Mouse (Mus musculus): ENCODE measurements around the gene Ssr1.

Ssr1 gene

DNA sequence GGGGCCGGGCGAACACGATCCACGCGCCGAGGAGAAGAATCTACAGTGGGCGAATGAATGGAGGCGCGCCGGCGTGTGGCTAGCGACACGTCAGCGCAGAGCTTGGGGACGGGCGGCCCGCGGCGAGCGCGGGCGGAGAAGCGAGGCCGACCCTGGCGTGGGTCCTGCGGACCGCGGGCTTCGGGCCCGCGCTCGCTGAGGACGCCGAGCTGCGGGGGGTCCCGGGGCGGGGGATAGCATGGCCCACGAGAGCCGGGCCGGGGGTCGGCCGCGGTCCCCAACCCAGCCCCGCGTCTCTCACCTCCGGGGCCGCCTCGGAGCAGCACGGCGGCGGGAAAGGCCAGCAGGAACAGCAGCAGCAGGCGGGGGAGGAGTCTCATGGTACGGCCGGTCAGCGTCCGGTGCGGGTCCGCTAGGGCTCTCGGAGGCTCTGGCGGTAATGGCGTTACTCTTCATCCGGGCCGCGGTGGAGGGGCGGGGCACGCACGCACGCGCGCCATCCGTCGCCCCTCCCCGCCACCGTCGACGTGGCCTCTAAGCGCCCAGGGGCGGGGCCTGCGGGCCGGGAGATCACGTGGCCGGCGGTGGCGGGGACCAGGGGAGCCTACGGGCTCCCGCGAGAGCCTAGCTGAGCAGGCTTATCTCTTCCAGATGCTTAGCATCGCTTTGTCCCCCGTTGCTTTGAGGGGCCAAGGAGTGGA, at the start of gene Ssr1:
Gene Ssr1, minus strand, starts transcription at position 514 of the 701 bp plus-strand sequence.
- peak; percentile 93 for DNase-seq

DNA sequence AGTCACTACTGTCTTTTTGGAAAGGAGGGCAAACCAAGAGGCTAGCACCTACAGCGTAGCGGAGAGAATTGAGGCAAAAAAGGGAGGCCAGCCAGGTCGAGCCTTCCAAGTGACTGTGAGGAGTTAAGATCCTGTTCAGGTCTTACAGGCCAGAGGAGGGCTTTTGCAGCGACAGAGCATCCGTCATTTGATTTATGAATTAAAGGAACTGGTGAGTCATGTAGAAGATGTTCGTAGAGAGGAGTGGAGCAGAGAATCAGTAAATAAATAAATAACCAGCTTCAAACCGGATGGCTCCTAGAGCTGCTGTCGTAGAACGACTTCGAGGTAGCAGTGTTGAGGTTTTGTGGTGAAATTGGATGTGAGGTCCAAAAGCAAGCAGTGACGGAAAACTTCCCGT, 43.8 kb upstream of the Ssr1 start:
- peak; percentile 9 for DNase-seq

GRCm38 (mm10) chr13:38037044-38037687, 43.1 kb upstream of the Ssr1 start, which contains the start of gene Cage1:
Gene Cage1 (minus strand): TSS chr13:38037069.
- DNase-seq: peak; percentile 96

GRCm38 (mm10) chr13:38036343-38037043, 42.5 kb upstream of the Ssr1 start, which contains the start of gene Riok1:
Gene Riok1 (plus strand): TSS chr13:38036995.
- peak; percentile 6 for DNase-seq

DNA sequence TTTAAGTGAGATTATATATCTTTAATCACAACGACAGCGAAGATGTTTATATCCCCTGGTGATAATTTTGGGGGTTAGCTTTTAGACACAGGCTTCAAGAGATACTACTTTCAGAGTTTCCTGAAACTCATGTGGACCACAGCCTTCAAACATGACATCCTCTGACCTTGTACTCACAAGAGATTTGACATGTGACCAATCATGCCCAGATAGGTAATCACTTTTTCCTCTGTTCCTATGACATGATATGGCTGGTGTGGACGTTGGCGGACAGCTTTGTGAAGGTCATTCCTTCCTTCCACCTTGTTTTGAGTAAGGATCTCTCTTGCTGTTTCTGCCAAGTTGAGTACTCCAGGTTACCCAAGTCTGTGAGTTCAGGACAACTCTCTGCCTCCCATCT, 34.4 kb upstream of the Ssr1 start:
- no peak for DNase-seq

- DNase-seq: no peak
These were observed 33.7 kb upstream of the Ssr1 start for GRCm38 (mm10) chr13:38027618-38028248.

DNA sequence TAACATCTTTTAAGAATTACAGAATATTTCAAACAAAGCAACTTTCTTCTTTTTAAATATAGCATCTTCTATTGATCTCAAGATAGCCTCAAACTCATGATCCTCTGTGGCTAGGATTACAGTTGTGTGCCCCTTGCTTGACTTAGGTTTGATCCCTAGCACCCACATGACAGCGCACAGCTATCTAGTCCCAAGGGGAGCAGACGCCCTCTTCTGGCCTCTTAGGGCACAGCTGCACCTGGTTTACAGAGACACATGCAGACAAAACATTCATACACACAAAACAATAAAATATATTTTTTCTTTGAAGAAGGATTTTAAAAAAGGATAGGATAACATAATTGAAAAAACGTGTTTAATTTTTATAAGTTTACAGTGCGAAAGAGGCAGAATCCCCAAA, 31.9 kb upstream of the Ssr1 start:
- no peak for DNase-seq

- DNase-seq: no peak
These were observed 24.8 kb upstream of the Ssr1 start for GRCm38 (mm10) chr13:38018791-38019190.

DNA sequence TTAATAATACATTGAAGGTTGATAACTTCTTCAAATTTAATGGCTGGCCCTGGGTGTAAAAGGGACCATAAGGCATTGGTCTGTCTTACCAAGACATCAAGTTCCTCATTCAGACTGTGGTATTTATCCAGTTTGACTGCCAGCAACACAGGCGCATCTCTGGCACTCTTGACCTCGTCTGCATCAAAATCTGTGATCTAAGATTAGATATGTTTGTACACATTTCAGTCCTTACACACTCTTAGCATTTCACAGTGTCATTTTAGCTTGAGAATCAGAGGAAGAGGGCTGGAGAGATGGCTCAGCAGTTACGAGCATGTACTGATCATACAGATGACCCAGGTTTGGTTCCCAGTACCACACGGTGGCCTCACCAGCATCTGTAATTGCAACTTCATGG, 21.6 kb upstream of the Ssr1 start:
- DNase-seq: no peak

DNA sequence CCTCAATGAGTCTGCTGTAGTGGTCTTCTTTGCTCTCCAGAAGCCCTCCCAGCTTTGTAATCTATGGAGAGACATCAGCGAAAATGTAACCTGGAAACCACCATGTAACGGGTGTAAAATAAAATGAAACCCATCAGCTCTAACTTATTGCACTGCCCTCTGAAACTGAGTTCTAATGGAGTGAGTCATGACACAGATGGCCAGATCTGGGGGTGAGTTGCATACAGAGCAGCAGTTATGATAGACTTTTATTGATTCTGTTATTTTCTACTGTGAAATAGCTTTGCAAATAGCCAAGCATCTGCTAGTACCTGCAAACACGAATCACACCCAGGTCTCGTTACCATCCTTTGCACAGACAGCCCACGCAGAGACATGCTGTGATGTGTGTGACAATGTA, 18.4 kb upstream of the Ssr1 start:
- no peak for DNase-seq

DNA sequence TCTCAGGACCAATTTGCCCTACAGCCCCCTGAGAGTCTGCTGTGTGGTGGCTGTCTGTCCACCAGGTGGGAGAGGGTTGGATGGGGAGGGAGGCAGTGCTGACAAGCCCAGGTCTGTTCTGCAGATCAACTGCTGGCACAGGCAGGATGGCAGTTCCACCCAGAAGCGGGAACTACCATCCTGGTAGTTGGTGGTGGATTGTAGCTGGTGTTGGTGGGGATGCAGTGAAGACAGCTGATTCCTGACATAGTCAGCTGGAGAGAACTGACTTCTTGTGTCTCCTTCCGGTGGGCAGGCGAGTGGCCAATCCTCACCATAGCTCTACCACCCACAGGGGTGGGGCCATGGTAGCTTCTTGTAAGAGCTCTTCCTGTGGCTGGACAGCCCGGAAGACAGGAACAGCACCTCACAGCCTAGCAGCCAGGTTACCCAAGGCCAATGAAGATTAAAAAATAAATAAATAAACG, 16.5 kb upstream of the Ssr1 start:
- no peak for DNase-seq

DNA sequence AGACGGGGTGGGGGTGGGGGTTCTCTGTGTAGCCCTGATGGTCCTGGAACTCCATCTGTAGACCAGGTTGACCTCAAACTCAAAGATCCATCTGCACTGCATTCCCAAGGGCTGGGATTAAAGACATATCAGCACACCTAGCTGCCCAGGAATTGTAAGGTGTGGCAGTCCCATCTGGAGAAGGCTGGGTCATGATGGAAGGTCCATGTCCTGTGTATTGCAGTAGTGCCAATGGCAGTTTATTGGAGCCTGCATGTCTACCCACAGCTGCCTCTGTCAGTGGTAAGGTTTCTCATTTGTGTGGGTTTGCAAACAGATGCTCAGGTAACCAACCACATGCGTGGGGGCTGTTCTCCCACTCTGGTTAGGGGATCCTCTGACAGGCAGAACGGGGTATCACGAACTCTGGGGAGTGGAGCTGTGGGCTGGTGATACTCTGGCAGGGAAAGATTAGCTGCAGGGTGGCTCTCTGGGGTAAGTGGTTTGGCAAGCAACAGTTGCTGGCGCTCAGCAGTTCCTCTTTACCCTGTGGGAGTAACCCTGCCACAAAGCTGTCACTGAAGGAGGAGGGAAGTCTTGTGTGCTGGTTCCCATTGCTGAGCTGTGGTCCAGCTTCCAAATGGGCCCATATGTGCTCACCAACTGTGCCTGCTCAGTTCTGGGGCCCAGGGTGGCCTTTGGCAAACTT, 15.8 kb upstream of the Ssr1 start:
- DNase-seq: no peak

GRCm38 (mm10) chr13:38007972-38008371, 14.0 kb upstream of the Ssr1 start:
- no peak for DNase-seq

- DNase-seq: no peak
These were observed 8.4 kb upstream of the Ssr1 start for GRCm38 (mm10) chr13:38002461-38002860.

- DNase-seq: no peak
These were observed 5.7 kb upstream of the Ssr1 start for GRCm38 (mm10) chr13:37999713-38000112.

- DNase-seq: no peak
These were observed 360 bp upstream of the Ssr1 start for GRCm38 (mm10) chr13:37994405-37994749.

DNA sequence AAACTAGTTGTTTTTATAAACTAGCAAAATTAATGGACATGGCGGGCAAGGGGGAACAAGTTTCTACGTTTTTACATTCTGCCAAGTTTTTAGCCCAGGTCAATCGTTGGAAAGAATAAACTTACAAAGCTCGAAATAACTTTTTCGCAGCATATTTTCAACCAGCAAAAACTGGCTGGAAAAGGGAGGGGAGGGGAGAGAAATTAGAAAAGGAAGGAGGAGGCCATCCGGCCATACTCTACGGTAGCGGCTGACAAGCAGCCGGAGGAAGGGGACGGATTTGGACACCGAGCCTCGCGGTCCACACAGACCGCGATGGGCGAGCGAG, 677 bp downstream of the Ssr1 start:
- DNase-seq: no peak

GRCm38 (mm10) chr13:37992638-37993371, 1.2 kb downstream of the Ssr1 start:
- DNase-seq: no peak

GRCm38 (mm10) chr13:37989701-37990100, 4.3 kb downstream of the Ssr1 start:
- no peak for DNase-seq

DNA sequence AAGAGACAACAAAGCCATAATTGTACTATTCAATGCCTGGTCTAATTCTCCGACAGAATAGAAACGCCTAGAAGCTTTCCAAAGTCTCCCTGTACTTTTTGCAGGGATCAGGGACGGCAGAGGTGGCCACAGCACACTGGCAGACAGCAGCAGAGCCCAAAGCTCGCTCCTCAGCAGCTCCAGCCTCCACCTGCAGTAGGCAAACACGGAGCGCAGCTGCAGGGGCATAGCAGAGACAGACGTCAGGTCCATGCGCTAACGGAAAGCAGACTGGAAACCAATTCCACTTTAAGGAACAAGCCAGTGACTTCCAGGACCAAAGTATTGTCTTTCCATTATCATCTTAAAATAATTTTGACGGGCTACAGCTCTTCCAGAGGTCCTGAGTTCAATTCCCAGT, 7.9 kb downstream of the Ssr1 start:
- DNase-seq: no peak

DNA sequence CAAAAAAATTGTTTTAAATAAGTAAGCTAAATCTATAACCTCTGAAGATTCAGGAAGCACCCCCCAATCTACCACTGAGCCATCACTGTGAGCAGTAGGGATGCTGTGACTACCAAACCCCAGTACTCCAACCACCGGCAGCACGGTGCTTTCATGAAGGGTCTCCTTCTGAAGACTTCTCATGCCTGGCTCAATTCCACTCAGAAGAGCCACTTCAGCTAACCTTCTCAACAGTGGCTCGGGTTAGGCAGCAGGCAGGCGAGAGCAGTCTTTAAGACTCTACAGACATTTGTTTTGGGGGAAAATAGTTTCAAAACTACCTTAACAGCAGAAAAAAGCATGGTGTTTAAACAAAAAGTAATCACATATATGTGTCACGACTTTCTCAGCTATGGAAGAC, 13.0 kb downstream of the Ssr1 start:
- no peak for DNase-seq

GRCm38 (mm10) chr13:37980346-37980745, 13.7 kb downstream of the Ssr1 start:
- DNase-seq: no peak

Measured in kidney, adult 11 months (tissue).